Mouse (Mus musculus): ENCODE data around the gene Pi4kb. TPM values are rescaled to one million over a fixed set of nuclear protein-coding genes. Genes with fewer than 3 reads are reported as not detected.
A peak's percentile ranks its signal among the peaks of the same experiment; 100 is the strongest.
"Not testable (repeated sequence)": the region's sequence is repeated elsewhere in the genome, so short reads cannot be mapped to it uniquely, and the experiment has no call there.

The Pi4kb gene
- polyA plus RNA-seq (2012; ENCODE audit: insufficient read depth, insufficient read length, missing spikeins), result 16.6 and 17.7 TPM in 2 replicates

GRCm38 (mm10) chr3:94974528-94975422 lies at the start of gene Pi4kb:
Pi4kb (plus strand) TSS chr3:94974731.
- Histone ChIP-seq H3K4me1 (ENCODE audit: control insufficient read depth, insufficient read depth, insufficient read length, low read length) (no peaks in the 10 kb centered on the region), H3K4me3 (ENCODE audit: insufficient read depth, low read depth, low read length) (peak within 1 kb of the TSS; percentile 88), H3K27ac (replicated peaks; ENCODE audit: low read depth, low read length) (peak within 1 kb of the TSS; percentile 92)

- H3K4me3 ChIP-seq (ENCODE audit: insufficient read depth, low read depth, low read length); H3K4me1 ChIP-seq (ENCODE audit: control insufficient read depth, insufficient read depth, insufficient read length, low read length); H3K27ac ChIP-seq (replicated peaks; ENCODE audit: low read depth, low read length): not testable (repeated sequence)
Measured at GRCm38 (mm10) chr3:94926301-94926736, 48.2 kb upstream of the Pi4kb start.

- H3K27ac ChIP-seq (replicated peaks; ENCODE audit: low read depth, low read length); H3K4me1 ChIP-seq (ENCODE audit: control insufficient read depth, insufficient read depth, insufficient read length, low read length); H3K4me3 ChIP-seq (ENCODE audit: insufficient read depth, low read depth, low read length): not testable (repeated sequence)
Measured at GRCm38 (mm10) chr3:94928979-94929378, 45.6 kb upstream of the Pi4kb start.

GRCm38 (mm10) chr3:94930386-94931266 lies 43.9 kb upstream of the Pi4kb start:
- not testable (repeated sequence) for H3K4me1 ChIP-seq (ENCODE audit: control insufficient read depth, insufficient read depth, insufficient read length, low read length); H3K4me3 ChIP-seq (ENCODE audit: insufficient read depth, low read depth, low read length); H3K27ac ChIP-seq (replicated peaks; ENCODE audit: low read depth, low read length)

- not testable (repeated sequence) for H3K4me3 ChIP-seq (ENCODE audit: insufficient read depth, low read depth, low read length); H3K27ac ChIP-seq (replicated peaks; ENCODE audit: low read depth, low read length); H3K4me1 ChIP-seq (ENCODE audit: control insufficient read depth, insufficient read depth, insufficient read length, low read length)
Measured at GRCm38 (mm10) chr3:94931427-94932082, 43.0 kb upstream of the Pi4kb start.

GRCm38 (mm10) chr3:94932279-94932678 lies 42.3 kb upstream of the Pi4kb start:
- not testable (repeated sequence) for H3K27ac ChIP-seq (replicated peaks; ENCODE audit: low read depth, low read length)

GRCm38 (mm10) chr3:94932809-94933564 lies 41.5 kb upstream of the Pi4kb start, which contains the start of gene Selenbp1:
Selenbp1 (plus strand) TSS chr3:94933056.
- Histone ChIP-seq H3K27ac (replicated peaks; ENCODE audit: low read depth, low read length) (peak within 1 kb of the TSS; percentile 72), H3K4me1 (ENCODE audit: control insufficient read depth, insufficient read depth, insufficient read length, low read length) (no peaks in the 10 kb centered on the region), H3K4me3 (ENCODE audit: insufficient read depth, low read depth, low read length) (peak within 1 kb of the TSS; percentile 70)

More at GRCm38 (mm10) chr3:94932279-94932678, 42.3 kb upstream of the Pi4kb start:
- H3K4me3 ChIP-seq (ENCODE audit: insufficient read depth, low read depth, low read length); H3K4me1 ChIP-seq (ENCODE audit: control insufficient read depth, insufficient read depth, insufficient read length, low read length): not testable (repeated sequence)

GRCm38 (mm10) chr3:94933604-94934003 lies 40.9 kb upstream of the Pi4kb start:
- H3K4me1 ChIP-seq (ENCODE audit: control insufficient read depth, insufficient read depth, insufficient read length, low read length), result not testable (repeated sequence)
- Histone ChIP-seq H3K27ac (replicated peaks; ENCODE audit: low read depth, low read length) (0 out of 2 replicates have a peak overlapping the region, but pooled peaks have one; percentile 6), H3K4me3 (ENCODE audit: insufficient read depth, low read depth, low read length) (peak overlapping the region; percentile 70)

GRCm38 (mm10) chr3:94934564-94934963 lies 40.0 kb upstream of the Pi4kb start:
- H3K4me1 ChIP-seq (ENCODE audit: control insufficient read depth, insufficient read depth, insufficient read length, low read length); H3K4me3 ChIP-seq (ENCODE audit: insufficient read depth, low read depth, low read length); H3K27ac ChIP-seq (replicated peaks; ENCODE audit: low read depth, low read length): not testable (repeated sequence)

- not testable (repeated sequence) for H3K4me1 ChIP-seq (ENCODE audit: control insufficient read depth, insufficient read depth, insufficient read length, low read length); H3K27ac ChIP-seq (replicated peaks; ENCODE audit: low read depth, low read length); H3K4me3 ChIP-seq (ENCODE audit: insufficient read depth, low read depth, low read length)
Measured at GRCm38 (mm10) chr3:94935332-94935731, 39.2 kb upstream of the Pi4kb start.

- H3K27ac ChIP-seq (replicated peaks; ENCODE audit: low read depth, low read length); H3K4me3 ChIP-seq (ENCODE audit: insufficient read depth, low read depth, low read length): not testable (repeated sequence)
Measured at GRCm38 (mm10) chr3:94936147-94936546, 38.4 kb upstream of the Pi4kb start.

GRCm38 (mm10) chr3:94937194-94937593 lies 37.3 kb upstream of the Pi4kb start:
- H3K4me1 ChIP-seq (ENCODE audit: control insufficient read depth, insufficient read depth, insufficient read length, low read length), result not testable (repeated sequence)

More at GRCm38 (mm10) chr3:94936147-94936546, 38.4 kb upstream of the Pi4kb start:
- not testable (repeated sequence) for H3K4me1 ChIP-seq (ENCODE audit: control insufficient read depth, insufficient read depth, insufficient read length, low read length)

GRCm38 (mm10) chr3:94940033-94940432 lies 34.5 kb upstream of the Pi4kb start:
- not testable (repeated sequence) for H3K4me3 ChIP-seq (ENCODE audit: insufficient read depth, low read depth, low read length); H3K27ac ChIP-seq (replicated peaks; ENCODE audit: low read depth, low read length); H3K4me1 ChIP-seq (ENCODE audit: control insufficient read depth, insufficient read depth, insufficient read length, low read length)

More at GRCm38 (mm10) chr3:94937194-94937593, 37.3 kb upstream of the Pi4kb start:
- not testable (repeated sequence) for H3K27ac ChIP-seq (replicated peaks; ENCODE audit: low read depth, low read length); H3K4me3 ChIP-seq (ENCODE audit: insufficient read depth, low read depth, low read length)
